Mouse (Mus musculus) heart, postnatal 36 days (tissue): ENCODE data around the gene Sertad4. TPM values are rescaled to one million over a fixed set of nuclear protein-coding genes. Genes with fewer than 3 reads are reported as not detected.

Experiments
- DNase-seq, 2 experiments: peaks; one replicate each; pipeline ENCODE4 v3.0.0; 2021 to 2022
- intact Hi-C: fragments of 180-260 bp; cut with DNase I; formaldehyde crosslinking; loops from one replicate; pipeline ENCODE4 v1.15.1; 2025
- total RNA-seq, 2 experiments: library from RNA; stranded (reverse); gene quantifications; 2 replicates each; pipeline ENCODE4 v1.2.3; 2021

Sertad4 gene
- total RNA-seq: 1 to 10 TPM; 3.8 to 6.2 TPM

DNA sequence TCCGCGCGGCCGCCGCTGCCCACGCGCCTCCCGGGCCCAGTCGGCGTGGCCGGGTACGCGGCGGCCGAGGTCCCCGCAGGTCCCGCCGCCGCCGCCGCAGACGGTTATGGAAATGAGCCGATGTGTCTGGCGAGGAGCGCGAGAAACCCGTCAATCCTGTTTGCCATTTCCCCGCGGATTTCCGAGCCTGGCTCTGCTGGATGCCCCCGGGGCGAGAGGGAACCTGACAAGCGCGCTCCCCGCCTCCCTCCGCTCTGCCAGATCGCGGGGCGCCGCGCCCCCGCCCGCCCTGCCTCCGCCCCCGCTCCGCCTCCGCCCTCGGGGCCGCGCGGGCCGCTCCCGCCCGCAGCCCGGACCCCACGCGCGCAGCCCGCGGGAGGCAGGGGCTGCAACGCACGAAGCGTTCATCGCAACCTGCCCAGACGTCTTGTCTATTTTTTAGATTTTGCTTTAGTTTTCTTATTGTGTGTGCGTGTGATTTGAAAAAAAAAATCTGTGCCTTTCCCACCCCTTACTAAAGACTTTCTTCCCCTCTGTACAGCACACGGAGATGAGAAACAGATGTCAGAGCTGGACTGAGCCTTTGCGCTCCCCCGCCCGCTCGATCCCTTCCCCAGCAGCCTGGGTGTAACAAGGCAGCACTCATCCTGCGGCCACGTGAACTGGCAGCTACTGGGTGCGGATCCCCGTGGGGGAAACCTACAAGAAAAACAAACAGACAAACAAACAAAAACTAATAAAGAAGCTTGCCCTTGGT lies at the start of gene Sertad4:
Gene Sertad4 (minus strand): TSS at position 283 of the 757 bp plus-strand sequence.
- intact Hi-C loops: loop anchor here (2.0 kb wide), 1 partner anchor 67 kb away; no protein-coding TSS in a partner anchor

DNA sequence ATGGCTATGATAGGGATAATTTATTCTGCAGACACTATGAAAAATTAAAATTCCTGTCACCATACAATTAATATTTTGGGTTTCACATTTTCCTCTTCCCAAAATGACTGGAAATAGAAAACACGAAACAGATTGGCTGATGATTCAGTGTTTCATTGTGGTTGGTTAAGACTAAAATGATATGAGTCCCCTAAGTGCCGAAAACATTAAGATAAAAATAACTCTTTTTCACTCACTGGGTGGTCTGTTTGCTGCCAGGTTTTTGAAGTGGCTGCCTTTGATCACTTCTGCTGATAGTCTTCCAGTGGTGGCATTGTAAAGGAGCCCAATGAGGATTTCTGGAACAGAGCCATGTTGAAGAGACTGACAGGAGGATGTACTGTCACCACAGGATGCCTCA lies 46.0 kb upstream of the Sertad4 start:
- intact Hi-C loops: no loop called here

More for the DNA sequence above, at the start of gene Sertad4:
- peak; percentile 65 to 74 for DNase-seq

GRCm38 (mm10) chr1:192900913-192901312 lies 45.4 kb upstream of the Sertad4 start:
- intact Hi-C loops: no loop called here

More for the DNA sequence above, 46.0 kb upstream of the Sertad4 start:
- no peak for DNase-seq

DNA sequence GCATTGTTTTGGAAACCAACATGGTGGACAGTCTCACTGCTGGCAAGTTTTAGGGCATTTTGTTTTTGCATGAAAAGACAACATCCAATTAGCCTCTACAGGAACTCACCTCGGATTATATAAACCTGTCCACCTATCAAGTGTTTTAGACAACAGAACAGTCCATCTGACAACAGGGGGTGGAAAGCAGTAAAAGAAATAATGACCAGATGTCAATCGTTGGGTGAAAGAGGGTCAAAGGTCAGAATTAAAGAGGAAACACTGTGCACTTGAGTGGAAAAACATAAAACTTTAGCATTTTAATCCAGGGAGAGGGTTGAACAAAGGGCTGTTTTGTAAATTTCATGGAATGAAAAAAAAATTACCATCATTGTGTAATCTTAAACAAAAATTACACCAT lies 43.2 kb upstream of the Sertad4 start:
- intact Hi-C loops: loop anchor here (5.0 to 10.0 kb wide), 3 partner anchors 111 to 724 kb away; no protein-coding TSS in a partner anchor
- DNase-seq: no peak

More at GRCm38 (mm10) chr1:192900913-192901312, 45.4 kb upstream of the Sertad4 start:
- DNase-seq: no peak

GRCm38 (mm10) chr1:192897218-192897617 lies 41.7 kb upstream of the Sertad4 start:
- peak; percentile 23 to 29 for DNase-seq
- intact Hi-C loops: loop anchor here (5.0 to 10.0 kb wide), 3 partner anchors 110 to 722 kb away; no protein-coding TSS in a partner anchor

- intact Hi-C loops: loop anchor here (5.0 to 10.0 kb wide), 3 partner anchors 109 to 721 kb away; no protein-coding TSS in a partner anchor
- no peak for DNase-seq
Measured at GRCm38 (mm10) chr1:192896076-192896475, 40.5 kb upstream of the Sertad4 start.

DNA sequence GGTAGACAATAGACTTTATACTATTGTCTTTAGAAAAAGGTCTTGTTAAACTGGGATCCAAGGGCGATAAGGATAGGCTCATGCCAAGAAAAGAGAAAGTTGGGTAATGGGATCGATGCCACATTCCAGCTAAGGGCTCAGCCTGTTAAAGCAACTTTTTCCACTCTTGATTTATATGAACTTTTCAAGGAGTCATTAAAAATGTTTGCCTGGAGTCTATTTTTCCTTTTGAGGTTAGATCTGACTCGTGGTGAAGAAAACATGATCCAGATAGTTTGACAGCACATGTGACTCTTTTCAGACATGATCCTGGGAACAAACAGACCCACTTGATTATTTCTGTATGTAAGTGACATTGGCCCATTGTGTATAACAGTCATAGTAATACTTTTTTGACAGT lies 35.2 kb upstream of the Sertad4 start:
- no peak for DNase-seq
- intact Hi-C loops: loop anchor here (10.0 kb wide), 1 partner anchor 716 kb away; no protein-coding TSS in a partner anchor

- intact Hi-C loops: no loop called here
Measured at GRCm38 (mm10) chr1:192882617-192883295, 27.2 kb upstream of the Sertad4 start.

GRCm38 (mm10) chr1:192880130-192880529 lies 24.6 kb upstream of the Sertad4 start:
- DNase-seq: no peak
- intact Hi-C loops: no loop called here

More at GRCm38 (mm10) chr1:192882617-192883295, 27.2 kb upstream of the Sertad4 start:
- DNase-seq: no peak

DNA sequence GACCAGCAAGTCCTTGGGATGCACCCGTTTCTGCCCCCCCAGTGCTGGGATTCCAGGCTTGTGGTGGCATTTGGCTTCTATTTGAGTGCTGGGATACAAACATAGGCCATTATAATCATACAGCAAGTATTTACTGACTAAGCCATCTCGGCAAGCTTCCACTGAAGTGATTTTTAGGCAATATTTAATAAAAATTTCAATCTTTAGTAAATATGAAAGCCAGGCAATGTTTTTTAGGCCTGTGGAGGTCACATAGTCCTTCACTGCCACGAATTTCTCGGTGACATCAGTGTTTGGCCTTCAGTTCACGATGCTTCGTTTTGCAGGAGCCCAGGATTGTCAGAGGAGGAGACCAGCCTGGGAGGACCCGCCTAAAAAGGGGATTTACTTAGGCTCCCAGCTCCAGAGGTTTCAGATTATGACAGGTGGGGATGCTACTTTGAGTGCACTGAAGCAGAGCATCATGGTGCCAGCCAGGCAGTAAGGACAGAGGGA lies 23.6 kb upstream of the Sertad4 start:
- intact Hi-C loops: no loop called here
- no peak for DNase-seq

DNA sequence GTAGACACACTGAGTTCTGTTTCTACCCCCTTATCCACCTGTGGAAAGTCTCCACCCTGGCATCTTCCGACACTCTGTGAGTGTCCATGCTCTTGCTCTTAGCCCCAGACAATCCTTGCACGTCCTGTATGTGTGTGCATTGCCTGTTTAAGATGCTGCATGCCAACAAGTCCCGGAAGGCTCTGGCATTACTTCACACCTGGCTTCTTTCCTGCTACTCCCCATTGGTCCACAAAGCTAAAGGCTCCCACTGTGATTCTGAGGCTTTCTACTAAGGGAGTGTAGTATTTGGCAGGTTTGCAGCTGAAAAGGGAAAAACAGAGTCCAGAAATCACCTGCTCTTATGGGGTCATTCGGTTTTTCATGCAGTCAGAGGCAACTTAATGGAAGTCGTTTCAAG lies 17.3 kb upstream of the Sertad4 start:
- intact Hi-C loops: no loop called here

DNA sequence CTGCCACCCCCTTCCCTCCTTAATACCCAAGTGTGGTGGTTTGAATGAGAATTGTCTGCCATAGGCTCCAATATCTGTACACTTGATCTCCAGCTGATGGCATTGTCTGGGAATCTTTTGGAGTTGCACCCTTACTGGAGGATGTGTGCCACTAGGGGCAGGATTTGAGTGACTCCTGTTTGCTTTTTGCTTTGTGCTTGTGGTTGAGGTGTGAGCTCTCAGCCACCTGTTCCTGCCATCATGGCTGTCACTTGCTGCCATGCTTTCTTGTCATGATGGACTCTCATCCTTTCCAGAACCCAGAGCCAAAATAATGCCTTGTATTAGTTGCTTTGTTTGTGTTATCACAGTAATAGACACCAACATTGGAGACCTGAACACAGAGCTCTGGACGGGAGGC lies 14.2 kb upstream of the Sertad4 start:
- DNase-seq: no peak
- intact Hi-C loops: no loop called here

More for the DNA sequence above, 17.3 kb upstream of the Sertad4 start:
- DNase-seq: no peak

DNA sequence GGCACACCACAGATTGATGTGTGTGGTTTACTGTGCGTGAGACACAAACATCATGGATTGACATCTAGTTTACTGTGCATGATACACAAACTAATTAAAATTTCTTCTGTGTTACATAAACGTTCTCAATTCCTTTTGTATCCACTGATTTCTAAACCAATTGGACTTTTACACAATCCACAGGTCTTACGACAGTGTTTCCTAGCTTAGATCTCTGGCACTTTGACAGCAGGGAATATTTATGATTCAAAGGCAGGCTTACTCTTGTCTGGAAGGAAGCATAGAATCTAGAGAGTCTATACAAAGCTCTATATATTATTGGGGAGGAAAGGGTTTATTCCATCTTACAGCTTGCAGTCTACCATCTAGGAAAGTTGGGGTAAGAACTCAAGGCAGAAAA lies 8.9 kb upstream of the Sertad4 start:
- no peak for DNase-seq
- intact Hi-C loops: no loop called here

DNA sequence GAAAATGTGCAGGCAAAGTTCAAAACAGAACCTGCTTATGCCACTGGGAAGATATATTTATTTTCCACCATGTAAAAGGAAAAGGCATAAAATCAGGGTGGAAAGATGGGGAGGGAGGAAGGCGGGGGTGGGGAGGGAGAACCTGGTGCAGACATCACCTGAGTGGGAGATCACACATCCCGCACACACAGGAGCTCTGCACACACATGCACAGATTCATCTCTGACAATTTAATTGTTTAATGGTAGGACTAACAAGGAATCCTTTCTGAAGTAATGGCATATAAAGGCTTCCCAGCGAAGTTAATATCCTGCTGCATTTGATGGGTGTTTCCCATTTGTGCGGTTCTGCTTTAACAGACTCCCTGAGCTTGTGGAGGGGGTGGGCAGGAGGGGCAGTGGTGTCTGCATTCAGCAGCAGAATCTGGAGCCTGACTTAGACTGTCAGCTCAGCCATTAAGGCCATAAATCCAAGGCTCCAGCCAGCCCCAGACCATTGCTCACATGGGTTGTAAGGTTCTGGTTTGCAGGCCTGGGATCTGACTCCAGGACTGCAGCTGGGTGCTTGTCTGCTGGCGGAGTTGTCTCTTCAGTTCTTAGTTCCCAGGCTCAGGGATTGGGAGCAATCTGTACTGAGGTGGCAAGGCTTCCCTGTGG lies 5.9 kb upstream of the Sertad4 start:
- DNase-seq: no peak
- intact Hi-C loops: no loop called here

DNA sequence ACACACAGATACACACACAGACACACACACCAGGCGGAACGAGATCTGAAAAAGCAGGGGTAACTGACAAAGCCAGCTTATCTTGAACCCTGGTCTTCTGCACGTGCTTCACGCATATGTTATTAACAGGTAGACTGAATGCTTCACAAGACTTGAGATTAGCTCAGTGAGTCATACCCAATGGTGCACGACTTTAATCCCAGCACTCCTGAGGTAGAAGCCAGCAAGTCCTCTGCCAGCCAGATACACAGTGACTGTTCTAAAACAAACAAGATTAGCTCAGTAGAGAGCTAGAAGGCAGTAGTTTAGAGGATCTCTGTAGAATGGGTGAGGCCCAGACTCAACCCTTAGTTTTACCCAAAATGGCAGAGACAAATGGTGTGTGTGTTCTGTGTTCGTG lies 4.7 kb upstream of the Sertad4 start:
- intact Hi-C loops: no loop called here
- no peak for DNase-seq

DNA sequence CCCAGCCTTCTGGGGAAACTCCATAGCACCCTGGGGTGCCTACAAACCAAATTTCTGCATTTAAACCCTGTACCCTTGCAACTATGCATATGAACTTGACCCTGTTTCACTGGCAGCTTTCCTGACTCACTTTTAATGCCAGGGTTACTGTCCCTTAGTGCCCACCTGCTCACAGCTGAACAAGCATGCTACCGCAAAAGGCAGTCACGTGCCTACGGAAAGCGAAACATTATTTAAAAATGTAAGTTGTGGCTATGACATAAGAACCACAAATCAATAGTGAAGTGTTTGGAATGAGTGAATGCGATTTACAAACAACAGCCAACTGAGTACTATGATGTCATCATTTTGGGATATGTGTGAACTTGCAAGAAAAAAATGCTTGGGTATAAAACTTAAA lies 2.0 kb upstream of the Sertad4 start:
- intact Hi-C loops: no loop called here

GRCm38 (mm10) chr1:192856931-192857330 lies 1.4 kb upstream of the Sertad4 start:
- intact Hi-C loops: no loop called here
- DNase-seq: no peak

More for the DNA sequence above, 2.0 kb upstream of the Sertad4 start:
- DNase-seq: no peak

DNA sequence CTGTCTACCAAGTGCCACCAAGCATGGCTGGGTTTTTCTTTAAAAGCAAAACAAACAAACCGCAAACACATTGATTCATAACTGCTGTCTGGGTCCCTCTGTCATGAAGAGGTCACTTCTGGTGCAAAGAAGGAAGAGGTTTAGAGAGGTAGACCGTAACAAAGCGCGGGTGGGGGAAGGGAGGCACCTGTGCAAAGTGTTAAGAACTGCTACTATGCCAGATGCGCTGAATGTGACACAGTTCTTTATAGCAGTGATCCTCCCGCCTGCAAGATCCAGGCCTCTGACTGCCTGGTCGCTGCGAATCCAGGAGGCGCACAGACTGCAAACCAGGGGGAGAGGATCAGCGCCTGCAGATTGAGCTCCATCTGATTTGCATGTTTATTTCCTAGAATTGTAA lies 855 bp upstream of the Sertad4 start:
- intact Hi-C loops: no loop called here
- no peak for DNase-seq

- intact Hi-C loops: loop anchor here (2.0 kb wide), 1 partner anchor 66 kb away; no protein-coding TSS in a partner anchor
- peak; percentile 62 to 74 for DNase-seq
Measured at GRCm38 (mm10) chr1:192854819-192855271, 711 bp downstream of the Sertad4 start.

DNA sequence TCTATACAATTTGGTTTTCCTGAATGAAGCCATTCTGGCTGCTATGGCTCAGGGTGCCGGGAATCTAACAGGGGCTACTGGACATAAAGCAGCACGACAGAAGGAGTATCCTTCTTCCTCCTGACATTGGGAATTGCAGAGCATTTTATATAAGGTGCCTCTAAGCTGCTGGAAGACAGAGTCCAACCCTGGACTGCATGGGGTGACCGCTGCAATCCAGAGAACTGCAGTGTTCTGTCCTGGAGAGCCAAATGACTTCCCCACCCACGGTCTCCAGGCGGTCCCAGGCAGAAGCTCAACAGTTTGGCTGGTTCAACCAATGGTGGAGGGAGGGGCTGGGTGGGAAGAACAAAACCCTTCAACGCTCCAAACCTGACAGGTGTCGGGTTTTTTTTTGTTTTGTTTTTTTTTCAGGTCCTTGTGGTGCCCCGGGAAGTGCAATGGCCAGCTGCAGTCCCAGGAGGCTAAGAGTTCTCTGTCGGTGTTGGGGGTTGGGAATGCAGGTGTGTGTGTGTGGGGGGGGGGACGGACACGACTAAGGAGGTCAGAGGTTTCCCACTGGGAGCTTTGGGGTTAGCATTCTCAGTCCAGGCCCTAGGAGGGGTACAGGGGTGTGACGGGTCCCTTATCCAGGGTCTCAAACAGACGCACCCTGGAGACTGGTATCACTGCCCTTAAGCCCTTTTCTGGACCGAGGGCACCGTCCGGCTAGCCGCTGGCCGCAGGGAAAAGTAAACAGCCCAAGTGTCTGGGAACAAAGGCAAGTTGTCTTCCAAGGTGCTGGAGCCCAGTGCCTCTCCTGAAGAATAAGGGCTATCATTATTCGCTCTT lies 1.4 kb downstream of the Sertad4 start:
- DNase-seq: no peak
- intact Hi-C loops: loop anchor here (2.0 kb wide), 1 partner anchor 65 kb away; no protein-coding TSS in a partner anchor
